Comparison of ENCODE assay signal across 9 mouse cellular contexts in genomic region chr10:94919552-94919951, GRCm38 (mm10). TPM values are rescaled to one million over a fixed set of nuclear protein-coding genes. Genes with fewer than 3 reads are reported as not detected.
A peak's percentile ranks its signal among the peaks of the same experiment; 100 is the strongest.
DNase-seq lines count a peak whose midpoint lies in the region; ATAC-seq lines count a peak whose summit lies in the region.
"Had no signal": no experiment of that assay in that cellular context is flagged by ENCODE, and none has a peak within 500 bp of the region (broad histone marks: within the 10 kb centered on the region; RNA-seq: fewer than 3 reads in every experiment).

No protein-coding gene starts in this region.

- ATAC-seq in erythroblast, adult 5-6 weeks (replicated peaks; ENCODE audit: low FRiP score, poor library complexity, severe bottlenecking), result peak; percentile 82
- ATAC-seq in megakaryocyte progenitor cell, adult 5-6 weeks (replicated peaks; ENCODE audit: poor library complexity), result peak; percentile 63
- ATAC-seq in forebrain, embryonic 12.5 days (ENCODE audit: low FRiP score), result no peak

- H3K4me1 ChIP-seq in forebrain, embryonic 12.5 days, result peaks cover 23% of the 10 kb centered on the region

- H3K4me2 ChIP-seq in forebrain, embryonic 12.5 days, result no peak overlapping the region

- no peak overlapping the region for H3K27ac ChIP-seq in forebrain, embryonic 12.5 days

- peak; percentile 14 for DNase-seq in gastrocnemius, postnatal 14 days
- DNase-seq in gastrocnemius, postnatal 25 days, result no peak
- peak; percentile 28 for DNase-seq in NIH3T3 (ENCODE audit: low read depth)
- DNase-seq in kidney, postnatal 14 days, result peak; percentile 28
- peak; percentile 33 to 60 for DNase-seq in thymus, postnatal 36 days

- H3K27me3 ChIP-seq in forebrain, embryonic 12.5 days, result no peaks in the 10 kb centered on the region

- H3K9ac ChIP-seq in forebrain, embryonic 12.5 days, result no peak overlapping the region

- H3K36me3 ChIP-seq in forebrain, embryonic 12.5 days (replicated peaks), result 0 out of 2 replicates have a peak, but pooled peaks cover 3% of the 10 kb centered on the region

- WGBS in forebrain, embryonic 12.5 days, result 76% methylated on average over 12 of the region's 12 CpGs

- intact Hi-C loops in gastrocnemius, postnatal 14 days (cut with DNase I; ENCODE audit: low total_unique reads), result no loop called here

- no peaks in the 10 kb centered on the region for H3K9me3 ChIP-seq in forebrain, embryonic 12.5 days
- H3K9me3 ChIP-seq: G1E had no signal

- no peak overlapping the region for H3K4me3 ChIP-seq in forebrain, embryonic 12.5 days (replicated peaks)

RNA-seq across cellular contexts. Expression of gene Plxnc1, which starts 25.1 kb away (rescaled TPM):
- 1 to 10 TPM; 1.2 to 2.1 TPM for total RNA-seq in gastrocnemius, postnatal 14 days (2021)
- under 1 TPM; 0.61 to 0.75 TPM for total RNA-seq in gastrocnemius, postnatal 25 days (2021)
- total RNA-seq in erythroblast, adult 5-6 weeks (2015; ENCODE audit: low replicate concordance), result 16.9 and 19.0 TPM in 2 replicates
- total RNA-seq in erythroblast, adult 5-6 weeks (2017; ENCODE audit: low replicate concordance), result 18.7 and 40.6 TPM in 2 replicates
- total RNA-seq in megakaryocyte progenitor cell, adult 5-6 weeks (2015), result 15.6 and 28.8 TPM in 2 replicates
- 10.6 and 16.6 TPM in 2 replicates for total RNA-seq in megakaryocyte progenitor cell, adult 5-6 weeks (2017)
- polyA plus RNA-seq in forebrain, embryonic 12.5 days (2016; fragmentation: Nextera tagmentation; extraction: Ambion mirVana), result 7.3 and 8.8 TPM in 2 replicates
